Mouse (Mus musculus) heart, postnatal 10 days (tissue): ENCODE results near the gene Ptgdr2. TPM values are rescaled to one million over a fixed set of nuclear protein-coding genes. Genes with fewer than 3 reads are reported as not detected.

ENCODE experiments used
- DNase-seq, 2 experiments: peaks; one replicate each; pipeline ENCODE4 v3.0.0; 2021
- intact Hi-C: fragments of 180-260 bp; cut with DNase I; formaldehyde crosslinking; loops from one replicate; pipeline ENCODE4 v1.15.1; 2025
- total RNA-seq, 2 experiments: library from RNA; stranded (reverse); gene quantifications; 2 replicates each; pipeline ENCODE4 v1.2.3; 2021

Gene Ptgdr2
- total RNA-seq, 2 experiments from 2014 or later = 0.15 to 0.22 TPM

DNA sequence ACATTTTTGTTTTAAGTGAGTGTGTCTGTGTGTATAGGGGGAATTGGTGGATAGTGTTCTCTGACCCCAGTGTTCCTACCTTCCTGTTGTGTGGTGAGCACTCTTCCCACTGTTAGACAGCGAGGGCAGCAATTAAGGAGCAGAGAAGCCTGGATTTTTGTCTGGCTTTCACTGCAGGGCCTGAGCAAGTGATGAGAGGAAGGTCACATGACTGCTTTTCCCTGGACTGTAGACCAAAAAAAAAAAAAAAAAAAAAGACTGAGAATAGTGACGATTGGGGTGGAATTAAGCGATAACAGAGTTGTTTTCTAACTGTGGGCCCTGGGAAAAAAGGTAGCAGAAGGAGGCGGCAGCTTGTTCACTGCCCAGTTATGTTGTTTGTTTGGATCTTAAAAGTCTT lies 10.3 kb upstream of the Ptgdr2 start:
- intact Hi-C loops = no loop called here
- DNase-seq = no peak

DNA sequence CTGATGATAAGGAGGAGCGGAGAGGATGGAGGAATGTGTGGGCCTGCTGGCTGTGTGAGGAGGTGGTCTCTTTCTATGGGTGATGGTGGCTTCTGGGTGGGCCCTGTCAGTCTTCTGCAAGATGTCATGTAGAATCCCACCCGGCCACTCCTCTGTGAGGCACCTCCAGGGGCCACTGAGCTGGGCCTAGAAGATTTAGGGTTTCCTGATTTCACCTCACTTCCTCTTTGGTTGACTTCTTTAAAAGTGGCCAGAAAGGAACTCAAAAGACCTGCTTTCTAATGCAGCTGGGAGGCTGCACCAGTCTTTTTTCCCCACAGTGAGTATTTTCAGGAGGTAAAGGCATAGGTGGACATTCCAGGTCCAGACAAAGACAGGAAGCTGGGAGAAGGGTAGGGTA lies 6.3 kb upstream of the Ptgdr2 start:
- intact Hi-C loops = no loop called here
- no peak for DNase-seq

DNA sequence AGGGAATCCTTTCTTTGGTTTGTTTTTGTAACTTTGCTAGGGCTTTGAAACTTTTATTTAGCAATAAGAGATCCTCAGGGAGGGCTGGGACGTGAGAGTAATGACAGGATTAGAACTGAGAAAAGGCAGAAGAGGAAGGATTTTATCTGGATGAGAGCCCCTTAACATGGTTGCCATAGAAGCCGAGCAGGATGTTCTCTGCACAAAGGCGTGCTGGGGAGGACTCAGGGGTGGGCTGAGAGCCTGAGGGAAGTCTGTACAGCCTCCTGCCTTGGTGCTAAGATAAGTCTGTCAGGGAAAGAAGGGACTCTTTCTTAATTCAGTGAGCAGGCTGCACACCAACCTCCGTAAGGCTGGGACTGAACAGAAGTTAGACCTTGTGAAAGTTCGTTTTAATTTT lies 1.9 kb upstream of the Ptgdr2 start:
- intact Hi-C loops = no loop called here
- DNase-seq = no peak

DNA sequence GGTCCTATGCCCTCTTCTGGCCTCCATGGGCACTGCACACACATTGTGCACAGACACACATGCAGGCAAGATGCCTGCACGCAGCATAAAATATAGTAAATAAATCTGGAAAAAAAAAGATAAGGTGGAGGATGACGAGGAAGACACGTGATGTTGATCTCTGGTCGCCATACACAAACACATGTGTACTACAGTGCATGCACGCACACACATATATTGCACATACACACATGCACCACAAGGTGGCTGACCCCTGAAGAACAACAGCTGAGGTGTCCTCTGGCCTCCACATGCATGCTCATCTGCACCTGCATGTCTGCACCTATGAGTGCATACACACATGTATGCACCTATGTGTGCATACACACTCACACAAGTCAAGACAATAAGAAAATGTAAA lies 883 bp upstream of the Ptgdr2 start:
- intact Hi-C loops = no loop called here
- no peak for DNase-seq

DNA sequence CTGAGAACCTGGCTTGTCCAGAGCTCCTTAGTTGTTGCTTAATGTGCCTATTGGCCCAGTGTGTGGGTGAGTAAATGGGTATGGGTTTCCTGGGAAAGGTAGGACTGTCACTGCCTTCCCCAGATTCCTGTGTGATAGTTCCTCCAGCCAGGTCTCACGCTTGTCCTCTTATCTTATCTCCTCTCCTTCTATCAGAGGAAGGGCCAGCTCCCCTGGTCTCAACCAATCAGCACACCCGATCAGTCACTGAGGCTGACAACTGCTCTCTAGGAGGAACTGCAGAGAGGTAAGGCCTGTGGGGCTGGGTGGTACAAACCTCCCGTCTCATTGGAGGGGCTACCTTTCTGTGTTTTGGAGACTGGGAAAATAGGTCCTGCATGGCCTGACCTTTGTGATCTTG lies 1.8 kb downstream of the Ptgdr2 start:
- intact Hi-C loops = no loop called here
- DNase-seq = no peak

DNA sequence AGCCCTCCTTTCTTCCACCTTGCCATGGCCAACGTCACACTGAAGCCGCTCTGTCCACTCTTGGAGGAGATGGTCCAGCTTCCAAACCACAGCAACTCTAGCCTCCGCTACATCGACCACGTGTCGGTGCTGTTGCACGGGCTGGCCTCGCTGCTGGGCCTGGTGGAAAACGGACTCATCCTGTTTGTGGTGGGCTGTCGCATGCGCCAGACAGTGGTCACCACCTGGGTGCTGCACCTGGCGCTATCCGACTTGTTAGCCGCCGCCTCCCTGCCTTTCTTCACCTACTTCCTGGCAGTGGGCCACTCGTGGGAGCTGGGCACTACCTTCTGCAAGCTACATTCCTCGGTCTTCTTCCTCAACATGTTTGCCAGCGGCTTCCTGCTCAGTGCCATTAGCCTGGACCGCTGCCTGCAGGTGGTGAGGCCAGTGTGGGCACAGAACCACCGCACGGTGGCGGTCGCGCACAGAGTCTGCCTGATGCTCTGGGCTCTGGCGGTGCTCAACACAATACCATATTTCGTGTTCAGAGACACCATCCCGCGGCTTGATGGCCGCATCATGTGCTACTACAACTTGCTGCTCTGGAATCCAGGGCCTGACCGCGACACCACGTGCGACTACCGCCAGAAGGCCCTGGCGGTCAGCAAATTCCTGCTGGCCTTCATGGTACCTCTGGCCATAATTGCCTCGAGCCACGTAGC lies 3.3 kb downstream of the Ptgdr2 start:
- intact Hi-C loops = no loop called here

DNA sequence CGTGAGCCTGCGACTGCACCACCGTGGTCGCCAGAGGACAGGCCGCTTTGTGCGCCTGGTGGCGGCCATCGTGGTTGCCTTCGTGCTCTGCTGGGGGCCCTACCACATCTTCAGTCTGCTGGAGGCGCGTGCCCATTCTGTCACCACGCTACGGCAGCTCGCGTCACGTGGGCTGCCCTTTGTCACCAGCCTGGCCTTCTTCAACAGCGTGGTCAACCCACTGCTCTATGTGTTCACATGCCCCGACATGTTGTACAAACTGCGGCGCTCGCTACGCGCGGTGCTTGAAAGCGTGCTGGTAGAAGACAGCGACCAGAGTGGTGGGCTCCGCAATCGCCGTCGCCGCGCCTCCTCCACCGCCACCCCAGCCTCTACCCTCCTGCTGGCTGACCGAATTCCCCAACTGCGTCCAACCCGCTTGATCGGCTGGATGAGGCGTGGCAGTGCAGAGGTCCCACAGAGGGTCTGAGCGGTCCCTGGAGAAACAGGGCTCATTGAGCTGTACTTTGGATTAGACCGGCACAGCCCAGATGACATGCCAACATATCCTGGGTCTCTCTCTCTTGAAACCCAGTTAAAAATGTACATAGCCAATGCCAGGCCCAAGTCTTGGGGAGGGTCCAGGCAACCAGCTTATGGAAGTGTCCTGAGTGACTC lies 4.0 kb downstream of the Ptgdr2 start:
- no peak for DNase-seq
- intact Hi-C loops = no loop called here

More for the DNA sequence above, 3.3 kb downstream of the Ptgdr2 start:
- peak; percentile 48 to 70 for DNase-seq

DNA sequence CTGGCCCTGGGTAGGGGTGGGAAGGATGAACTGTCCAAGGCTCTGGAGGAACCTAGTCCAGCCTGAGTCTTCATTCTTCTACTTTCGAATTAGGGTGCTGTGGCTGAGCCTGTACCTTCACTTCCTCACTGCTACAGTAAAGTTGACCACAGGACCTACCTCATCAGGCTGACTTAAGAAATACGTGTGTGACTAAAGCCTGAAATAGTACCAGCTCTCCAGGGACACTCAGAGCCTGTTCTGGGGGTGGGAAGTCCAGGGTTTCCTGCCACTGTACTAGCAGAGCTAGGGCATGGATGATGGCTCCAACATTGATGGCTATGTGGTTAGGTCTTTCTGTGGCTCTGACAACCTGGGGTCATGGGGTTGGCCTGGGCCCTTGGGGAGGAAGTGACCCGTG lies 7.0 kb downstream of the Ptgdr2 start:
- no peak for DNase-seq
- intact Hi-C loops = no loop called here

DNA sequence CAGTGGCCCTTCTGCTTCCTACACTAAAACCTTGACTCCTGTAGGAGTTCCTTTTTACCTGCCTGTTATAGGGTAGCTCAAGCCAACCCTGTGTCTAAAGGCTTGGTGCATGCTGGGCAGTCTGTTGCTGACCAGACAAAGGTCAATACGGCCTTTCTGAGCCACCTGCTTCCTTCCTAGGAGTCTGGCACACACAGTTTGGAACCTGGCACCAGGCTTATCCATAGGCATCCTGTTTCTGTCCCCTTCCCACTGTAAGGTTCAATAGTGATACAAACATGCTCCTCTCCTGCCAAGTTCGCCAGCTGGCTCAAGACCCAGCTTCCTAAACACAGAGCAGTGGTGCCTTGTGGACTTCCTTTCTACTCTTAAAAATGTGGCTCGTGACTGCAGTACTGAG lies 9.5 kb downstream of the Ptgdr2 start:
- DNase-seq = no peak
- intact Hi-C loops = no loop called here

DNA sequence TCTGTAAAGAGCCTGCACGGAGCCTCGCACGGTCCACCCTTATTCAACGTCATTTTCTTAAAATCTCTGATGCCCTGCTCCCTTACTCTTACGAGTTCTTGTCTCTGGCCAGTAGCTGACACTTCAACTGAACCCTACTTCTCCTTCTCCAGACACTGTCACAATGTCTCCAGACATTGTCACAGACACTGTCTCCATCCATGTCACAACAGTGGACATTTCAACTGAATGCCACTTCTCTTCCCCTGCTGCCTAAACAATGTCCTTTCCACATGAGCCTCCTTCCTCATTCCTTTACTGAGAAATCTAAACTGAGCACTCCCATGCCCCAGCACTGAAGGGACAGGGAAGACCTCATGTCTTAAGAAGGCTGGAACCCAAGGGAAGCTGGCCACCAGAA lies 10.3 kb downstream of the Ptgdr2 start:
- intact Hi-C loops = no loop called here
- no peak for DNase-seq

DNA sequence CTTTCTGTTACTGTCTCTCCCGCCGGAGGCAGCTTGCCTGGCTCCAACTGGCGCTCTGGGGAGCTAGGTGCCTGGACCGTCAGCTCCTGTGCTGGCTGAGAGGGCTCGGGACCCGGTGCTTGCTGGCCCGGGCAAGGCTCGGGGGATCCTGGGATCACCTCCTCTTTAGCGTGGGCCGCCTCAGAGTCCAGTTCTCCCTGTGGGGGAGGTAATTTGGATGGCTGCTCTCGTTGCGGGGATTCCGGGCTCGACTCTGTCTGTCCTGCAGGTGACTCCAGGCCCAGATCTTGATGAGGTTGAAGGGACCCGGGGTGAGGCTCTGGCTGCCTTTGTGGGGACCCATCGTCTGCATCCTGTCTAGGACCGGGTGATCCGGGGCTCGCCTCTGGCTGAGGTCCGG lies 11.5 kb downstream of the Ptgdr2 start:
- intact Hi-C loops = no loop called here

DNA sequence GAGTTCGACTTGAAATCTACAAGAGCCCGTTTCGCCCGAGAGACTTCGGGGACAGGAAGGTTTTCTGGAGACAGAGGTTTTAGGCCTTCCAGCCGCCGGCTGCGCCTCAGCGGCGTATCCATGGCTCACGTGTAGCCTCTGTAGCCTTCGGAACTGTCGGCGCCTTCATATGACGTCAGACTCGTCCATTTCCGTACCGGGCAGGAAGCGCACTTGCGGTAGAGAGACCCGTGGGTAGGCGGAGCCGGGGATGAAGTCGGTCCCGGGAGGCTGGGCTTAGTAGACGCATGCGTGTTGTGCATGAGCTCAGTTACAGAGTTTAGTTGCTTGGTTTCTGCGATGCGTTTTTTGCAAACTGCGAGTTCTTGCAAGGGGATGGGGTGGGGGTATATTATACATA lies 12.2 kb downstream of the Ptgdr2 start, which contains the start of gene Ccdc86:
Ccdc86 (minus strand) TSS at position 155 of the 400 bp plus-strand sequence.
- peak; percentile 97 to 98 for DNase-seq
- intact Hi-C loops = no loop called here

More for the DNA sequence above, 11.5 kb downstream of the Ptgdr2 start:
- no peak for DNase-seq

DNA sequence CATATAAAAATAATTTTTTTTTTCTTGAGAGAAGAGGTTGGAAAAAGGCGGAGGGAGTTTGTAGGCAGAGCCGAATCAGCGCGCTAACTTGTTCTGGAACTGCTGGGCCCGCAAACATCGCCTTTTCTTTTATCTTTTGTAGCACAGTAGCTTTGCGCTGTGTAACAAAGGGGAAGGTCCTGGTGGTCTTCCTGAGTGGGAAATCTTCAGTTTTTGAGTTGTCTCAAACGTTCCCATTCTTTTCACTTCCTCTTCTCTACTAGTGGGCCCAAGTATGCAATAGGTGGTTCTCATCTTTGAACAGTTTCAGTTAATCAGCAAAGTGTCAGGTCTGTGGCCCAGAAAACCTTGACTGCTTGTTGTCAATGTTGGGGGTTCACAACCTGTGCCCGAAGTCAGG lies 12.6 kb downstream of the Ptgdr2 start:
- DNase-seq = no peak
- intact Hi-C loops = no loop called here

DNA sequence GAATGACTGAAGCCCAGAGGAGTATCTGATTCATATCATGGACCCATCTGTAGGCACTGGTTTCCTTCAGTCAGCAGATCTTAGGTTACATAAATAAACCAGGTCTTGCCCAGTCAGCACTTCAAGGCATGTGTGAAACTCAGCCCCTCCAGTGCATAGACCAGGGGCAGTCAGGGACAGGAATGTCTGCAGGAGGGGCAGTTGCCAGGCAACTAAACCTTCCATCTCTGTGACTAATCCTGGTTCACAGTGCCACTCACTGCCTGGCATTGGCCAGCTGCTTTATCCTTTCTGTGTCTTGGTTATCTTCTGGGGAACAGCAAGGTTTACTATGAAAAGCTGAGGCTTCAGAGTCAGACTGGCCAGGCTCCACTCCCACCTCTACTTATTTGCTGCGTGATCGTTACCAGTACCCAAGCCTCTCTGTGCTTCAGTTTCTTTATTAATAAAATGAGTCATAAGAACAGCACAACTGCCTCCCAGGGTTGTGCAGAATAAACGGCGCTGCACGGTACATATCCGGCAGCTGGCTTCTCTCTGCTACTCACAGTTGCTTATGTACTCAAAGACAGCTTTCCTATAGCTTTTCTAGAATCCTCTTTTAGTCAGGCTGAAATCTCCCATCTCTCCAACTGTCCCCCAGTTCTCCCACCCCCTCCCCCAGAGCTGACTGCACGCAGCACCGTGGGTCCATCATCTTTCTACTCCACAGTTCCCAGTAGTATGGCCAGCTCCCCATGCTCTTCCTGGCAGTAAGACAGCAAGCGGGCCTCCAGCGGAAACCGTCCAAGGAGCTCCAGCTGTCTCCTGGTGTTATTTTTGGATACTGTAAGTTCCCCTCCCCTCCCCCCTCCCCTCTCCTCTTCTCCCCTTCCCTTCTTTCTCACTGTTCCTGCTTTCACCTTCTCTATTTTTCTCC lies 15.3 kb downstream of the Ptgdr2 start:
- intact Hi-C loops = no loop called here
- peak; percentile 71 to 73 for DNase-seq

DNA sequence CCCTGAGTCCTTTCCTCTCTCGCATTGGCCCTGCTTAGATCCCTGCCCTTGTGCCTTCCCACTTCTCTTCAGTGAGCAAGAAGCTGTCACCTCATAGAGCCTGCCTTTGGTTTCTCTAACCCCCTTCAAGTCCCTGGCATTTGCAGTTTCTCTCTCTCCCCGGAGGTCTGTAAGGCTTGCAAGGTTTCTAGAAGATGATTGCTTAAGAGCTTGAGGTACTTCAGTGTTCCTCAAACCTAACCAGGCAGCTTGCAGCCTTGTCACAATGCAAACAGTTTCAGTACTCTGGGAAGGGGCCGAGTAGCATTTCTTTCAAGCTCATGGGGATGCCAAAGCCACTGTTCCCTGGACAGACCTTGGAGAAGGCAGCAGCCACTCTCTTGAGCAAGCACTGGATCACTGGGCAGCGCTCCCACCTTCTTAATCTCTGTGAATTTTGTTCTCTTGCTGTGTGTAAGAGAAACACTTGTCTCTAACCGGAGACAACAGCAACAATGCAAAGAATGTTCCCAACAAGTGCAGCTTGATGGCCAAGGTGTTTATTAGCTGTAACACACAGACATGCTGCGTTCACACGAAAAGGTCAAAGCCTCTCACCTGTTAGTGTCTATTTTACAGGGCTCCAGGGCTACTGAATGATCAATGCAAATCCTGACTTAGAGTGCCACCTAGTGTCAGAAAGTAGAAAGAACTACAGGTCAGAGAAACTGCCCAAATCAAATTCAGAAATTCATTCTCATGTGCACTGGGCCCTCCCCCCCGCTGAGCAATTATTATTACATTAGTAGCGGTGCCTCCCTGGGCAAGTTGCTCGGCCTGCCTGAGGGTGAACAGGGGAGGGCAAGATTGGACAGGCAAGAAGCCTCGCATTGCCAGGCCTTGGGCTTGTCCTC lies 22.4 kb downstream of the Ptgdr2 start:
- peak; percentile 68 to 85 for DNase-seq
- intact Hi-C loops = loop anchor here (2.0 kb wide), 3 partner anchors 51 to 295 kb away; no protein-coding TSS in a partner anchor

DNA sequence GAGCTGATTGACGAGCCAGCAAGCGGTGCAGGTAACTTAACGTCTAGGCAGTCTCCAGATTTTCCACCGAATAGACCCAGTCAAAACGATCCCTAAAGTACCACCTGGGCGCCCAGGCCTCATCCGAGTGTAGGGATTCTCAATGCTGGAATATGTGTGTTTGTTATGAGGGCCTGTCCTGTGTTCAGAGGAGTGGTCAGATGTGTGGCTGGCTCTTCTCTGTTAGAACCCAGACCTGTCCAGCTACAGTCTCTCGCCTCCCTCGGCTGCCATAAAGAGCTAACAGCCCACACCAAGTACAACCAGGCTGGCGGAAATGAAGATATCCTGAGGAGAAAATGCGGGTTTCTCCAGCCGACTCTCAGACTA lies 23.0 kb downstream of the Ptgdr2 start:
- intact Hi-C loops = loop anchor here (2.0 kb wide), 4 partner anchors 51 to 295 kb away; no protein-coding TSS in a partner anchor
- no peak for DNase-seq

DNA sequence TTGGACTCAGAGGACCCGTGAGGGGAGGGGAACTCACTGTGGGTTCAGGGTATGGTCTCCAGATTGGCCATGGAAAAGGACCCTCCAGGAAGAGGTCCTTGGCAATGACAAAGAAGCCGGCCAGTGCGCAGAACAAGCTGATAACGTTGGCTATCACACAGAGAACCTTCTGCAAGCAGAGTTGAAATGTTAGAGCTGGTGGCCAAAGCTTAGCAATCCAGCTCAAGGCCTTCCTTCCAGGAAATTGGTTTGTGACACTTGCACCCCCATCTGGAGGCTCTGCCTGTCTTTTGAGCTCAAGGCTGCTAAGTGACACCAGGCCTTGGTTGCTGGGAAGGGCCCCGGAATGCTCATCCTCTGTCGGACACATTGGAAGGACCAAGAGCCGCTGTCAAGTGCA lies 28.8 kb downstream of the Ptgdr2 start:
- DNase-seq = peak in 1 of 2 experiments; percentile 32
- intact Hi-C loops = no loop called here

DNA sequence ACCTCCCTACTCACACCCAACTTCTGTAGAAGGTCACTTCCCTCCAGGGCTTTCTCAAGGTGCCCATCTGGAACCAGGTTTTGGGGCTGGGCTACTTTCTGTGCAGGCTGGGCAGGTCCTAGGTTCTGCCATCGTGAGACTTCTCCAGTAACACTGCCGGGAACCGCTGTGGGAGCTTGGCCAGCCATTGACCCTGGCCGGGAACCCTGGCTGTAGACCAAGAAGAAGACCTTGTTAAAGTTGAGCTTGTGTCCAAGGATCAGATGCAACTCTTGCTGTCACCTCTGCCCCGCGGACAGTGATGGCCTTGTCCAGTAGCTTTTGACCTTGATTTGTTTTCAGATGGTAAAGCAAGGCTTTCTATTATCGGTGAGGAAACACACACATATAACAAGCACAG lies 31.6 kb downstream of the Ptgdr2 start:
- DNase-seq = no peak
- intact Hi-C loops = no loop called here

DNA sequence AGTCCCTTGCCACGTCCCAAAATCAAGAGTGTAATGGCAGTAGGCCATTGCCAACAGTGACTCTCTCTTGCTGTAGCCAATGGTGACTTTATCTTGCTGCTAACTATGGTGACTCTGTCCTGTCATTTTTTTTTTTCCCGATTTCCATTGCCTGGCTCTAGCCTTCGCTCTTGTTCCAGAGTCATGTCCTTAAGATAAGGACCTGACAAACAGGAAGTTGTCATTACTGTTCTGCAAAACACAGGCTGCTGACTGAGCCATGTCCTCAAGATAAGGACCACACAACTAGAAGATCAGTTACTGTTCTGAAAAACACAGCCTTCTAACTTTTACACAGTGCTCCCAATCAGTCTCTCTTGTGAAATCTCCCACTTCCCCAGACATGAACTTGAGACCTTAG lies 33.5 kb downstream of the Ptgdr2 start:
- intact Hi-C loops = no loop called here
- DNase-seq = peak in 1 of 2 experiments; percentile 29

DNA sequence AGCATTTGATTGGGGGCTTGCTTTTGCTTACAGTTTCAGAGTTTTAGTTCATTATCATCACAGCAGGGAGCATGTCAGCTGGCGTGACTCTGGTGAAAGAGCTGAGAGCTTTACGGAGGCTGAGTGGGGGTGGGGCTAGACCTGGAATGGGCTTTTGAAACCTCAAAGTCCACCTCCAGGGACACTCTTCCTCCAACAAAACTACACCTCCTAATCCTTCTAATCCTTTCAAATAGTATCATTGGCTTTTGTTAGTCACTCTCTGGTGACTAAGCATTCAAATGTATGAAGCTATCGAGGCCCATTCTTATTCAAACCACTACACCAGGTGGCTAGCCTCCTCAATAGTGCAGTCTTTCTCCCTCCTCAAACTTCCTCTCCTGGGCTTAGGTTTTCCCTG lies 35.7 kb downstream of the Ptgdr2 start:
- intact Hi-C loops = no loop called here
- no peak for DNase-seq
